Mouse (Mus musculus) layer of hippocampus, postnatal 14 days (tissue): Measurements from ENCODE around the gene Mpi. TPM values are rescaled to one million over a fixed set of nuclear protein-coding genes. Genes with fewer than 3 reads are reported as not detected.

Experiments
- DNase-seq, 2 experiments: peaks; one replicate each; pipeline ENCODE4 v3.0.0; 2021 to 2022; ENCODE audit warnings: low spot score in 2 of 2, mixed read lengths in 1 of 2
- total RNA-seq, 2 experiments: library from RNA; stranded (reverse); gene quantifications; 2 replicates each; pipeline ENCODE4 v1.2.3; 2021

Gene Mpi
- total RNA-seq, 2 experiments from 2014 or later, result 71.3 to 78.8 TPM

- no peak for DNase-seq
Observed at GRCm38 (mm10) chr9:57525516-57525915, 27.0 kb downstream of the Mpi start.

- DNase-seq, result no peak
Observed at GRCm38 (mm10) chr9:57524439-57524838, 28.1 kb downstream of the Mpi start.

- no peak for DNase-seq
Observed at GRCm38 (mm10) chr9:57523754-57524153, 28.8 kb downstream of the Mpi start.

- no peak for DNase-seq
Observed at GRCm38 (mm10) chr9:57522861-57523246, 29.7 kb downstream of the Mpi start.

GRCm38 (mm10) chr9:57522114-57522860, 30.3 kb downstream of the Mpi start:
- DNase-seq, result no peak

- peak; percentile 92 to 94 for DNase-seq
Observed at GRCm38 (mm10) chr9:57521056-57521911, 31.3 kb downstream of the Mpi start, which contains the start of gene Cox5a. Cox5a (plus strand) TSS chr9:57521274.

GRCm38 (mm10) chr9:57520375-57521055, 32.0 kb downstream of the Mpi start:
- DNase-seq, result no peak

- peak; percentile 56 to 58 for DNase-seq
Observed at GRCm38 (mm10) chr9:57517113-57517512, 35.5 kb downstream of the Mpi start.

- DNase-seq, result no peak
Observed at GRCm38 (mm10) chr9:57510577-57510976, 42.0 kb downstream of the Mpi start.

GRCm38 (mm10) chr9:57505700-57506099, 46.9 kb downstream of the Mpi start:
- DNase-seq, result peak in 1 of 2 experiments; percentile 13

- DNase-seq, result no peak
Observed at GRCm38 (mm10) chr9:57504891-57505290, 47.7 kb downstream of the Mpi start.

GRCm38 (mm10) chr9:57504381-57504700, 48.2 kb downstream of the Mpi start:
- DNase-seq, result peak in 1 of 2 experiments; percentile 38

- DNase-seq, result peak in 1 of 2 experiments; percentile 19
Observed at GRCm38 (mm10) chr9:57503622-57504380, 48.8 kb downstream of the Mpi start, which contains the start of gene Rpp25. Rpp25 (plus strand) TSS chr9:57504026.

- DNase-seq, result no peak
Observed at GRCm38 (mm10) chr9:57502911-57503621, 49.5 kb downstream of the Mpi start.

GRCm38 (mm10) chr9:57501861-57502260, 50.7 kb downstream of the Mpi start:
- peak in 1 of 2 experiments; percentile 25 for DNase-seq

GRCm38 (mm10) chr9:57501452-57501851, 51.1 kb downstream of the Mpi start:
- no peak for DNase-seq

- no peak for DNase-seq
Observed at GRCm38 (mm10) chr9:57498536-57498935, 54.0 kb downstream of the Mpi start.

GRCm38 (mm10) chr9:57497236-57497635, 55.3 kb downstream of the Mpi start:
- DNase-seq, result no peak

GRCm38 (mm10) chr9:57494970-57495369, 57.6 kb downstream of the Mpi start:
- DNase-seq, result no peak
